Mouse (Mus musculus): ENCODE data around the gene Boll.
A peak's percentile ranks its signal among the peaks of the same experiment; 100 is the strongest.

Gene Boll

DNA sequence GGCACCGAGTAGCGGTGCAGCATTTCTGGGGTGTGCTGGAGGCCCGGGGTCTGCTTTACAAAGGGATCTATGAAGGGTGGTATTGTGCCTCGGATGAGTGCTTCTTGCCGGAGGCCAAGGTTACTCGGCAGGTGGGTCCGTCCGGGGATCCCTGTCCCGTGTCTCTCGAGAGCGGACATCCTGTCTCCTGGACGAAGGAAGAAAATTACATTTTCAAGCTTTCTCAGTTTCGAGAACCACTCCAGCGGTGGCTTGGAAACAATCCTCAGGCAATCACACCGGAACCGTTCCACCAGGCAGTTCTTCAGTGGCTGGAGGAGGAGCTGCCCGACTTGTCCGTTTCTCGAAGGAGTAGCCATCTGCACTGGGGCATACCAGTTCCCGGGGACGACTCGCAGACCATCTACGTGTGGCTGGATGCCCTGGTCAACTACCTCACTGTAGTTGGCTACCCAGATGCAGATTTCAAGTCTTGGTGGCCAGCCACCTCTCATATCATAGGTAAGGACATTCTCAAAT lies 125.6 kb downstream of the Boll start:
- DNase-seq, result no peak

- DNase-seq, result peak; percentile 97
Measured at GRCm38 (mm10) chr1:55236890-55237642, 126.2 kb downstream of the Boll start, which contains the start of gene Mars2. Gene Mars2, plus strand, starts transcription at chr1:55237177.

DNA sequence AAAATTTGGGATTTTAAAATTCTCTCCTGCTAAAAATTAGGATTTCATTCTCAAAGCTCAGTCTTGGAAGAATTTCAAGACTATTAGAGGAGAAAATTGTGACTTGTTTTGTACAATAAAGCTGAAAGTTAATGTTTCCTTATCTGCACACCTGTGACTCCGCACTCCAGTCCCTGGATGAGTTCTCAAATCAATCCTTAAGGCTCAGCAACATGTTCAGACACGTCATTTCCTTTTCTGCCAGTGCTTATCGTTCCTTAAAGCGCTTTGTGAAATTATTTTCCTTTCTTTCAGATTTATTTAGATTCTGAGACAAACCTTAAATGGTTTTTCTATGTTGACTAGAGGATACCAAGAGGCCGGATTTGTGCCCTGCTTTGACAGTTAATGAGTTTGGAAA lies 126.8 kb downstream of the Boll start:
- DNase-seq, result no peak

DNA sequence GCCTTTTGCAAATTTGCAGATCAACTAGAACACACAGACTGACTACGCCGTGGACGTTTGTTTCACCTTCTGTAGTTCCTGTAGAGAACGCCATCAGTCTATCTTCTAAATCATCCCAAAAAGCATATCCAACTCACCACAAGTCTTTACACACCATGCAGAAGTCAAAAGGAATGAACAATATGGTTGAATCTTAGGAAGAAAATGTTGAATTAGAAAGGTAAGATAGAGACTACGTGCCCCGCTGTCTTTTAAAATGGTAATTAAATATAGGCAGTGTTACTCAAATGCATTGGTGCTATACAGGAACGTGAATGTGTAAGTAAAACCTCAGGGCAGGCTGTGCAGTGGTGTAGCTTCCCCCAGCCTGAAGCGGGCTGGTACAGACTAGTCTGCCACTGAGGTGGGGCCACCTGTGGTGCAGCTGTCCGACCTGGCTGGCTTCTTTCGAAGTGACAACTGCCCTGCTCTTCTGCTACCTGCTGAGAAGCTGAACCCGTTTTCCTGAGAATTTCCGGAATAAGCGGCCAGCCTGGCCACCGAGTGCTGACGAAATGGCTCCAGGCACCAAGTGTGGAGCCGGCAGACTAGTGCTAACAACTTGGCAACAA lies 128.3 kb downstream of the Boll start:
- no peak for DNase-seq

- no peak for DNase-seq
Measured at GRCm38 (mm10) chr1:55228256-55228884, 134.9 kb downstream of the Boll start.

GRCm38 (mm10) chr1:55227376-55227775 lies 135.9 kb downstream of the Boll start:
- DNase-seq, result no peak

DNA sequence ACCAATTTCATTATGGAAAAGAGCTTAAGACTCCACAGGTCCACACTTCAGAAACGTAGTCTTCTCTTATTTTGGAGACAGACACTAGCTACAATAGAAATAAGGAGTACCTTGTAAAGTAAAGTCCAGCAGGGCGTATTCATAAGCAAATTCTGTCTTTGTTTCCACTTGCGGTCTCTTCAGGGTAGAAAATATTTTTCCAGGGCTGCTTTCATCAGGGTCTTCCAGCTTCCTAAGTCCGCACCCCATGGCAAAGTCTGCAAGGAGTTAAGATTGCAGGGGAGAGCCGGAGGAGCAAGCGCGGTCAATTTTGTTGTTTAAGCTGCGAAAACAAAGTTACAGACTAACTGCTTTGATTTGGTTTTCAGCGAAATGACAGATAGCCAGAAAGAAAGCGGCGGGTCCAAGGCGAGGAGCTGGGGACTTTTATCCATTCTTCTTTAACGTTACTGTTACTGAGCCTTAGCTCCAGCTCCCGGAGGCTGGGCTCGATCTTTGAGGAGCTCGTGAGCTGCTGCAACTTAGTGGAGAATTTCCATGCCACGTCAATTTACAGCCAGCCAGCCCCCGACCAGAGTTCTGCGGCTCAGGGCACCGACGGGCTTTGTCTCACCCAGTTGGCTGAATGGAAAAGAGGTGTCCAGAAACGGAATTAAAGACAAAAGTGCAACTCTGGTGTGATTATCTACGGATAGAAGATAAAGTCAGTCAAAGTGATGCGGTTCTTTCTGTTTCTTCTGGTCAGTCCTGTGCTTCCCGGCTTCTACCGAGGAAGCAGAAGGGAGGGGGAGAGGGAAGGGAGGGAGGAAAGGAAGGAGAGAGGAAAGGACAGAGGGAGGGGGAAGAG lies 137.0 kb downstream of the Boll start, which contains the start of gene Rftn2:
TSS of gene Rftn2 (minus strand) at position 772 of the 847 bp plus-strand sequence.
- peak; percentile 37 for DNase-seq

DNA sequence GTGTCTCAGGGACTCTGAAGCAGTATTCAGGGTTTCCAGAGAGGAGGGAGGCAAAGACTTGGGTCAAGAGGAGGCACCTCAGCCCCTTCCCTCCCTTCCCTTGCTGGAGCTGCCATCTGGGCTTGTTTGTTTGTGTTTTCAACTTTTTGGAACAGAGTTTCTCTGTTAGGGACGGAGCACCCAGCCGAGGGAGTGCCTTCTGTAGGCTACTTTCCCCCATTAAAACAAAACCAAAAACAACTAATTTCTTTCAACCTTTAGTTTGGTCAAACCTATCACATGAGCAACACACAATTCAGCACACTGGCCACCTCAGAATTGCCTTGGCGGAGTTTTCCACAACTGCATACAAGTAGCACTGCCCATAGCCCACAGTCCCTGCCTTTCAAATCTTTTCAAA lies 137.9 kb downstream of the Boll start:
- DNase-seq, result no peak

DNA sequence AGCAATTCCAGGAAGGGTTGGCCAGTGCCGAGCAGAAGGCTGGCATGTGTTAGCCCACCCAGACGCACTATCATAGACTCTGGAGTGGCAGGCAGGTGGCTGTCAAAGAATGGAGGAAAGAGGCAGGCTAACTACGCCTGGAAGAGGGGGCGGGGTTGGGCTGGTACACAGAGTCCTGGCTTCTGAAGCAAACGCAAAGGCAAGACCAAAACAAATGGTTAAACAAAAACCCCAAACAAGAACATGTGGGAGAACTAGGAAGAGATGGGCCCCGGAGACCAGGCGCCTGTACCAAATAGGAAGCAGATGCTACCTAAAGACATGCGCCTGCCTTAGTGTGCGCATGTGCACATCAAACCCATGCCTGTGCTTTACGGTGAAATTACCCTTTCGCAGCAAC lies 139.2 kb downstream of the Boll start:
- no peak for DNase-seq

- DNase-seq, result no peak
Measured at GRCm38 (mm10) chr1:55223026-55223425, 140.2 kb downstream of the Boll start.

DNA sequence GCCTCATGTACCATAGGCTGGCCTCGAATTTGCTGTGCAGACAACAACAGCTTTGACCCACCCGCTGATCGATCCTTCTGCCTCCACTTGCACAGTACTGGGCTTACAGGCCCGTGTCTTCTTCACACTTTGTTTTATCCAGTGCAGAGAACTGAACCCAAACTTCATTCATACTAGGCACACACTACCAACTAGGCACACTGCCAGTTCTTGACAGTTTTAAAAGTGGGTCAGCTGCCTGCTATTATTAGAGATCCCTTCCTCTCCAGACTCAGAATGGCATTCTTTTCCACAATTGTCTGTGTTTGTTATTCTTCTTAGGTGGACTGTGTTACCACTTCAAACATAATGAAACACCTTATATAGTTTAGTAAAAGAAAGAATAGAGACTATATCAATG lies 141.9 kb downstream of the Boll start:
- DNase-seq, result peak; percentile 39

- DNase-seq, result peak; percentile 68
Measured at GRCm38 (mm10) chr1:55217191-55217590, 146.1 kb downstream of the Boll start.

DNA sequence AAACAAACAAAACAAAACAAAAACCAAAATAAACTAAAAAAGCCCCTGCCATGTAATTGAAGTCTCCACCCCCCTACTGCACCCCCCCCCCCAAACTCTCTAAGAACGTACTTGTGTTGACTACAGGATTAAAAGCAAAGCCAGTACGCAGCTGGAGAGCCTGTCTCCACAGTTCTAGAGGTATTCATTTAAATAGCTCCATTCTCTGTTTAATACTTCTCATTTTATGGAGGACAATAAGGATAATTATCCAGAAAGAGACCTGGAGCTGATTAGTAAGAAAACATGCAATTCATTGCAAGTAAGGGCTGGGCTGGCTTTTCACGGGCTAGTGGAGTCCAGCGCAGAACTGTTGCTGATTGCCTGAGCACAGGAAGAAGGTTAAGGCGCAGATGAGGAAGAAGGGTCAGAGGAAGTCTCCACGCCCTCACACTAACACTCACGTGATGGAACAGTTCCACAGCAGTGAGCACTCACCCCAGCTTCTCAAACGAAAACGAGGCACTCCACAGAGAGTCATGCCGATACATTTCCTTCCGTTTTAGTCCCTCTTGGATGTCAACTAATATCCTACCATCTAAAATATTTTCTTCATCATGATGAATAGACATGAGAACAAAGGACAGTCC lies 148.0 kb downstream of the Boll start:
- DNase-seq, result peak; percentile 46

DNA sequence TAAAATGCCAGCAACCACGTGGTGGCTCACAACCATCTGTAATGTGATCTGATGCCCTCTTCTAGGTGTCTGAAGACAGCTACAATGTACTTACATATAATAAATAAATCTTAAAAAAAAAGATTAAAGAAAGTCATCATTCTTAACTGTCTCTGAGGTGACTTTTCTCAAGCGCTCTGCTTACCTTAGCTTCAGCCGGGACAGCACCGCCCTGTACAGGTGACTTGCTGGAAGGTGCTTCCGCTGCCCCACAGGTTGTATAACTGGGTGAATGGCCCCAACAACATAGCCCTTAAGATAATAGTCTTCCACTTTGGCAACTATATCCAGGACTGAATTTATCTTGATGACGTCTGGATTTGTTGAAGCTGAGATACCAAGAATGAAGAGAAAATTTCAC lies 149.3 kb downstream of the Boll start:
- no peak for DNase-seq

- DNase-seq, result no peak
Measured at GRCm38 (mm10) chr1:55213475-55213874, 149.8 kb downstream of the Boll start.

GRCm38 (mm10) chr1:55212771-55213170 lies 150.5 kb downstream of the Boll start:
- no peak for DNase-seq

- DNase-seq, result no peak
Measured at GRCm38 (mm10) chr1:55211081-55211480, 152.2 kb downstream of the Boll start.

- DNase-seq, result no peak
Measured at GRCm38 (mm10) chr1:55210202-55210965, 152.9 kb downstream of the Boll start.

- no peak for DNase-seq
Measured at GRCm38 (mm10) chr1:55208500-55209140, 154.6 kb downstream of the Boll start.

GRCm38 (mm10) chr1:55207561-55207960 lies 155.7 kb downstream of the Boll start:
- DNase-seq, result no peak

GRCm38 (mm10) chr1:55205808-55206327 lies 157.4 kb downstream of the Boll start:
- no peak for DNase-seq

Measured in lung, postnatal 14 days (tissue).